Comparison of ENCODE assay signal across 14 mouse cellular contexts in the genomic region with DNA sequence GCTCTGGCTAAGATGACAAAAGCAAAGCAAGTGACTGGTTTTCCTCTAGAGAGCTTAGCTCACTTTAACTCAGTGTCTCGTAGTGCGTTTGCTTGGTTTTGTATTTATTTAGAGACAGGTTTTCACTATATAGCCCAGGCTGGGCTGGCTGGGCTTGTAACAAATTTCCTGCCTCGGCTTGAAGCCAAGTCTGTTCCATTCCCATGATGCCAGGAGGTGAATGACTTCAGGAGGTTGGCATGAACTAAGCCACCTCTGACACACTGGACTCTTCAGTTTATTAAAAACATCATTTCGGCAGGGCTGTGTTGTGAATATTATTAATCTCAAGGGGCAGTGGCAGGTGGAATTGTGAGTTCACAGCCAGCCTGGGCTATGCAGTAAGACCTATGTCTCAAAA. TPM values are rescaled to one million over a fixed set of nuclear protein-coding genes. Genes with fewer than 3 reads are reported as not detected.
A peak's percentile ranks its signal among the peaks of the same experiment; 100 is the strongest.
DNase-seq lines count a peak whose midpoint lies in the region; ATAC-seq and TF ChIP-seq lines count a peak whose summit lies in the region.
"Had no signal": no experiment of that assay in that cellular context is flagged by ENCODE, and none has a peak within 500 bp of the region (broad histone marks: within the 10 kb centered on the region; RNA-seq: fewer than 3 reads in every experiment).

No protein-coding gene starts in this region.

- ATAC-seq in cerebellum, adult (ENCODE audit: insufficient number of reproducible peaks, low FRiP score, low TSS enrichment) = 0 out of 2 replicates have a peak, but pooled peaks have one; percentile 56
- ATAC-seq in heart, embryonic 15.5 days (replicated peaks; ENCODE audit: insufficient number of reproducible peaks, insufficient read depth, low FRiP score, low read depth) = no peak
- no peak; the same call in 1 of the 2 replicates for ATAC-seq in heart, embryonic 11.5 days (replicated peaks; ENCODE audit: insufficient number of reproducible peaks, low FRiP score, low TSS enrichment)
- no peak for ATAC-seq in inflammation-experienced regulatory T-cells, adult 6 months
- no peak for ATAC-seq in midbrain, postnatal 0 days (ENCODE audit: low FRiP score)
- ATAC-seq: forebrain, embryonic 15.5 days; intestine, embryonic 16.5 days; midbrain, embryonic 15.5 days had no signal

- H3K36me3 ChIP-seq in heart, embryonic 15.5 days = peaks cover 1% of the 10 kb centered on the region; the same call in 1 of the 2 replicates
- H3K36me3 ChIP-seq in heart, embryonic 11.5 days (ENCODE audit: control insufficient read depth, insufficient read depth, low read length) = no peaks in the 10 kb centered on the region; the same call in 1 of the 2 replicates
- H3K36me3 ChIP-seq in midbrain, postnatal 0 days (ENCODE audit: insufficient read depth, low read length) = no peaks in the 10 kb centered on the region
- H3K36me3 ChIP-seq: forebrain, embryonic 15.5 days; midbrain, embryonic 15.5 days had no signal

- H3K4me2 ChIP-seq in heart, embryonic 15.5 days = peak overlapping the region; percentile 26; the same call in 1 of the 2 replicates
- H3K4me2 ChIP-seq in heart, embryonic 11.5 days = no peak overlapping the region
- no peak overlapping the region for H3K4me2 ChIP-seq in midbrain, postnatal 0 days (ENCODE audit: low read depth, low read length, poor library complexity, severe bottlenecking)
- H3K4me2 ChIP-seq: forebrain, embryonic 15.5 days; midbrain, embryonic 15.5 days had no signal

- H3K27ac ChIP-seq in heart, embryonic 15.5 days = peak overlapping the region; percentile 67
- H3K27ac ChIP-seq in heart, embryonic 11.5 days (ENCODE audit: low read depth, low read length) = no peak overlapping the region
- no peak overlapping the region for H3K27ac ChIP-seq in cerebellum, adult 2 months (ENCODE audit: insufficient read depth, low read length)
- no peak overlapping the region for H3K27ac ChIP-seq in midbrain, postnatal 0 days (ENCODE audit: low read depth, low read length)
- H3K27ac ChIP-seq: forebrain, embryonic 15.5 days; midbrain, embryonic 15.5 days had no signal

- H3K9me3 ChIP-seq in heart, embryonic 15.5 days (replicated peaks) = no peaks in the 10 kb centered on the region
- H3K9me3 ChIP-seq in heart, embryonic 11.5 days (replicated peaks; ENCODE audit: control insufficient read depth, low read length) = no peaks in the 10 kb centered on the region
- H3K9me3 ChIP-seq in midbrain, postnatal 0 days (ENCODE audit: low read length) = no peaks in the 10 kb centered on the region
- H3K9me3 ChIP-seq: forebrain, embryonic 15.5 days; midbrain, embryonic 15.5 days had no signal

- TF ChIP-seq POLR2A in cerebellum, adult 2 months (IDR thresholded peaks at IDR 0.05; ENCODE audit: borderline replicate concordance, insufficient read depth, low read length) = no peak

- peaks cover 30% of the 10 kb centered on the region for H3K4me1 ChIP-seq in heart, embryonic 15.5 days (replicated peaks)
- peaks cover 11% of the 10 kb centered on the region for H3K4me1 ChIP-seq in heart, embryonic 11.5 days (ENCODE audit: control insufficient read depth, insufficient read depth, low read length)
- peaks cover 7% of the 10 kb centered on the region for H3K4me1 ChIP-seq in cerebellum, adult 2 months (ENCODE audit: control insufficient read depth, insufficient read depth, low read length)
- H3K4me1 ChIP-seq in midbrain, postnatal 0 days (ENCODE audit: insufficient read depth, low read length) = no peaks in the 10 kb centered on the region

- no peak overlapping the region for H3K4me3 ChIP-seq in heart, embryonic 15.5 days
- H3K4me3 ChIP-seq in heart, embryonic 11.5 days (ENCODE audit: low read depth, low read length) = no peak overlapping the region
- H3K4me3 ChIP-seq in cerebellum, adult 2 months (replicated peaks; ENCODE audit: insufficient read depth, low read depth, low read length) = no peak overlapping the region
- no peak overlapping the region for H3K4me3 ChIP-seq in midbrain, postnatal 0 days (ENCODE audit: low read depth, low read length)
- H3K4me3 ChIP-seq: forebrain, embryonic 15.5 days; midbrain, embryonic 15.5 days had no signal

- WGBS in heart, embryonic 15.5 days = 56% methylated on average over 4 of the region's 4 CpGs
- WGBS in heart, embryonic 11.5 days (ENCODE audit: insufficient replicate concordance) = 83% methylated on average over 4 of the region's 4 CpGs
- WGBS in cerebellum, adult 2 months = 10% methylated on average over 4 of the region's 4 CpGs
- WGBS in midbrain, postnatal 0 days = 87% methylated on average over 4 of the region's 4 CpGs

- no peak for TF ChIP-seq CTCF in cerebellum, adult 2 months (IDR thresholded peaks at IDR 0.05; ENCODE audit: borderline replicate concordance, insufficient read depth, low read depth, low read length)
- no peak for TF ChIP-seq CTCF in midbrain, postnatal 0 days (IDR thresholded peaks at IDR 0.05)

- no peak for DNase-seq in cerebellum, postnatal 10 days
- DNase-seq in 3134 (ENCODE audit: extremely low read depth, insufficient read length, low spot score) = peak; percentile 48
- peak; percentile 46 to 58 for DNase-seq in cerebellum, adult 2 months
- DNase-seq in midbrain, postnatal 0 days (ENCODE audit: low spot score) = no peak
- DNase-seq: embryo, embryonic 11 days; gastrocnemius, postnatal 14 days; lung, postnatal 4 days had no signal

- H3K27me3 ChIP-seq in heart, embryonic 15.5 days = no peaks in the 10 kb centered on the region
- H3K27me3 ChIP-seq in heart, embryonic 11.5 days (ENCODE audit: control insufficient read depth, insufficient read depth, low read length) = no peaks in the 10 kb centered on the region
- no peaks in the 10 kb centered on the region for H3K27me3 ChIP-seq in cerebellum, adult 2 months (ENCODE audit: control insufficient read depth, insufficient read depth, low read length)
- no peaks in the 10 kb centered on the region for H3K27me3 ChIP-seq in midbrain, postnatal 0 days (ENCODE audit: insufficient read depth, low read length)
- H3K27me3 ChIP-seq: forebrain, embryonic 15.5 days; midbrain, embryonic 15.5 days had no signal

- H3K9ac ChIP-seq in heart, embryonic 15.5 days = no peak overlapping the region
- H3K9ac ChIP-seq in heart, embryonic 11.5 days (ENCODE audit: low read depth, low read length) = no peak overlapping the region
- no peak overlapping the region for H3K9ac ChIP-seq in midbrain, postnatal 0 days (replicated peaks; ENCODE audit: low read length, poor library complexity, severe bottlenecking)
- H3K9ac ChIP-seq: forebrain, embryonic 15.5 days; midbrain, embryonic 15.5 days had no signal

RNA-seq across cellular contexts. Expression of gene Acot13, which starts 5.8 kb away (rescaled TPM):
- 223 and 306 TPM in 2 replicates for polyA plus RNA-seq in heart, embryonic 15.5 days (2015; fragmentation: Nextera tagmentation; extraction: Ambion mirVana)
- polyA plus RNA-seq in heart, embryonic 11.5 days (2014; fragmentation: Nextera tagmentation; extraction: Ambion mirVana) = 196 and 201 TPM in 2 replicates
- 150 and 152 TPM in 2 replicates for polyA plus RNA-seq in cerebellum, adult 2 months (2012; rRNA removed)
- 10 to 100 TPM; 55.2 to 89.6 (median 75.2) TPM for polyA plus RNA-seq in inflammation-experienced regulatory T-cells, adult 6 months (2017; shearing (Covaris generic))
- 15.1 and 25.4 TPM in 2 replicates for total RNA-seq in midbrain, postnatal 0 days (2014; rRNA removed)
- polyA plus RNA-seq in midbrain, postnatal 0 days (2015; fragmentation: Nextera tagmentation; extraction: Ambion mirVana) = 60.2 and 67.1 TPM in 2 replicates

RNA-seq across cellular contexts. Expression of gene Tdp2, which starts 5.9 kb away (rescaled TPM):
- 29.8 and 34.9 TPM in 2 replicates for polyA plus RNA-seq in heart, embryonic 15.5 days (2015; fragmentation: Nextera tagmentation; extraction: Ambion mirVana)
- polyA plus RNA-seq in heart, embryonic 11.5 days (2014; fragmentation: Nextera tagmentation; extraction: Ambion mirVana) = 40.8 and 44.9 TPM in 2 replicates
- polyA plus RNA-seq in cerebellum, adult 2 months (2012; rRNA removed) = 43.4 and 46.3 TPM in 2 replicates
- polyA plus RNA-seq in inflammation-experienced regulatory T-cells, adult 6 months (2017; shearing (Covaris generic)) = 10 to 100 TPM; 18.5 to 22.5 (median 21.3) TPM
- total RNA-seq in midbrain, postnatal 0 days (2014; rRNA removed) = 26.6 and 27.0 TPM in 2 replicates
- polyA plus RNA-seq in midbrain, postnatal 0 days (2015; fragmentation: Nextera tagmentation; extraction: Ambion mirVana) = 25.5 and 28.5 TPM in 2 replicates

RNA-seq across cellular contexts. Expression of gene D130043K22Rik, which starts 19.3 kb away (rescaled TPM):
- polyA plus RNA-seq in heart, embryonic 15.5 days (2015; fragmentation: Nextera tagmentation; extraction: Ambion mirVana) = 0.03 and 0.24 TPM in 2 replicates
- polyA plus RNA-seq in heart, embryonic 11.5 days (2014; fragmentation: Nextera tagmentation; extraction: Ambion mirVana) = not detected in 2 replicates
- 4.7 and 5.6 TPM in 2 replicates for polyA plus RNA-seq in cerebellum, adult 2 months (2012; rRNA removed)
- under 1 TPM in 2 of 3 experiments, not detected in 1; 0.34 to 0.41 TPM for polyA plus RNA-seq in inflammation-experienced regulatory T-cells, adult 6 months (2017; shearing (Covaris generic))
- total RNA-seq in midbrain, postnatal 0 days (2014; rRNA removed) = 13.5 and 13.8 TPM in 2 replicates
- polyA plus RNA-seq in midbrain, postnatal 0 days (2015; fragmentation: Nextera tagmentation; extraction: Ambion mirVana) = 7.7 and 9.4 TPM in 2 replicates
- total RNA-seq: gastrocnemius, postnatal 14 days had no signal

RNA-seq across cellular contexts. Expression of gene BC005537, which starts 24.1 kb away (rescaled TPM):
- polyA plus RNA-seq in heart, embryonic 15.5 days (2015; fragmentation: Nextera tagmentation; extraction: Ambion mirVana) = 11.7 and 11.8 TPM in 2 replicates
- polyA plus RNA-seq in heart, embryonic 11.5 days (2014; fragmentation: Nextera tagmentation; extraction: Ambion mirVana) = 11.1 and 19.2 TPM in 2 replicates
- polyA plus RNA-seq in cerebellum, adult 2 months (2012; rRNA removed) = 106 and 107 TPM in 2 replicates
- 10 to 100 TPM; 40.8 to 54.9 (median 47.8) TPM for polyA plus RNA-seq in inflammation-experienced regulatory T-cells, adult 6 months (2017; shearing (Covaris generic))
- 52.2 and 61.8 TPM in 2 replicates for total RNA-seq in midbrain, postnatal 0 days (2014; rRNA removed)
- 16.3 and 18.2 TPM in 2 replicates for polyA plus RNA-seq in midbrain, postnatal 0 days (2015; fragmentation: Nextera tagmentation; extraction: Ambion mirVana)

Comparison
In these comparisons a context has a peak if more than half of its experiments do, and no peak if none do; other contexts are left out.
1. DNase-seq: peak in 3134 (single experiment) and cerebellum, adult 2 months (2 of 2); none in cerebellum, postnatal 10 days (0 of 2) and midbrain, postnatal 0 days (single experiment).